Mouse (Mus musculus): ENCODE results near the gene Prkcq. TPM values are rescaled to one million over a fixed set of nuclear protein-coding genes. Genes with fewer than 3 reads are reported as not detected.
A peak's percentile ranks its signal among the peaks of the same experiment; 100 is the strongest.

Gene Prkcq
- total RNA-seq, 2 experiments from 2014 or later, result 7.4 to 8.9 TPM

- TF ChIP-seq CTCF (conservative IDR thresholded peaks at IDR 0.05), result no peak
- Histone ChIP-seq H3K4me3 (no peak overlapping the region), H3K27ac (no peak overlapping the region)
- DNase-seq (ENCODE audit: low spot score in 2 of 2), result no peak
Measured at GRCm38 (mm10) chr2:11164170-11164569, 7.7 kb upstream of the Prkcq start.

- DNase-seq (ENCODE audit: low spot score in 2 of 2), result no peak
- peak; percentile 21; the same call in 1 of the 2 replicates for TF ChIP-seq CTCF (conservative IDR thresholded peaks at IDR 0.05)
- no peak overlapping the region for H3K27ac ChIP-seq
- H3K4me3 ChIP-seq, result no peak overlapping the region
Measured at GRCm38 (mm10) chr2:11169721-11170335, 2.1 kb upstream of the Prkcq start.

- peak in 1 of 2 experiments; percentile 2 for DNase-seq (ENCODE audit: low spot score in 2 of 2)
- Histone ChIP-seq H3K4me3 (peak overlapping the region; percentile 55), H3K27ac (peak overlapping the region; percentile 81)
- no peak for TF ChIP-seq CTCF (conservative IDR thresholded peaks at IDR 0.05)
Measured at GRCm38 (mm10) chr2:11172831-11173414, 1.0 kb downstream of the Prkcq start.

GRCm38 (mm10) chr2:11173521-11173920 is 1.6 kb downstream of the Prkcq start:
- DNase-seq (ENCODE audit: low spot score in 2 of 2), result no peak
- peak overlapping the region; percentile 64; the same call in 1 of the 2 replicates for H3K27ac ChIP-seq
- TF ChIP-seq CTCF (conservative IDR thresholded peaks at IDR 0.05), result no peak
- peak overlapping the region; percentile 55; the same call in 1 of the 2 replicates for H3K4me3 ChIP-seq

GRCm38 (mm10) chr2:11174101-11174500 is 2.2 kb downstream of the Prkcq start:
- Histone ChIP-seq H3K4me3 (no peak overlapping the region), H3K27ac (0 out of 2 replicates have a peak overlapping the region, but pooled peaks have one; percentile 0)
- no peak for TF ChIP-seq CTCF (conservative IDR thresholded peaks at IDR 0.05)
- no peak for DNase-seq (ENCODE audit: low spot score in 2 of 2)

GRCm38 (mm10) chr2:11177880-11178279 is 6.0 kb downstream of the Prkcq start:
- no peak for DNase-seq (ENCODE audit: low spot score in 2 of 2)
- TF ChIP-seq CTCF (conservative IDR thresholded peaks at IDR 0.05), result no peak

GRCm38 (mm10) chr2:11181510-11181909 is 9.6 kb downstream of the Prkcq start:
- Histone ChIP-seq H3K27ac (no peak overlapping the region), H3K4me3 (no peak overlapping the region)
- no peak for TF ChIP-seq CTCF (conservative IDR thresholded peaks at IDR 0.05)
- DNase-seq (ENCODE audit: low spot score in 2 of 2), result no peak

More at GRCm38 (mm10) chr2:11177880-11178279, 6.0 kb downstream of the Prkcq start:
- H3K4me3 ChIP-seq, result no peak overlapping the region
- no peak overlapping the region for H3K27ac ChIP-seq

GRCm38 (mm10) chr2:11182096-11182495 is 10.2 kb downstream of the Prkcq start:
- Histone ChIP-seq H3K27ac (no peak overlapping the region), H3K4me3 (no peak overlapping the region)
- DNase-seq (ENCODE audit: low spot score in 2 of 2), result no peak
- TF ChIP-seq CTCF (conservative IDR thresholded peaks at IDR 0.05), result no peak

GRCm38 (mm10) chr2:11183991-11184390 is 12.1 kb downstream of the Prkcq start:
- no peak for DNase-seq (ENCODE audit: low spot score in 2 of 2)
- TF ChIP-seq CTCF (conservative IDR thresholded peaks at IDR 0.05), result no peak
- Histone ChIP-seq H3K4me3 (no peak overlapping the region), H3K27ac (no peak overlapping the region)

- no peak for TF ChIP-seq CTCF (conservative IDR thresholded peaks at IDR 0.05)
- Histone ChIP-seq H3K4me3 (no peak overlapping the region), H3K27ac (no peak overlapping the region)
- DNase-seq (ENCODE audit: low spot score in 2 of 2), result no peak
Measured at GRCm38 (mm10) chr2:11186586-11186985, 14.7 kb downstream of the Prkcq start.

GRCm38 (mm10) chr2:11187166-11187565 is 15.3 kb downstream of the Prkcq start:
- Histone ChIP-seq H3K4me3 (no peak overlapping the region), H3K27ac (no peak overlapping the region)
- no peak for DNase-seq (ENCODE audit: low spot score in 2 of 2)
- no peak for TF ChIP-seq CTCF (conservative IDR thresholded peaks at IDR 0.05)

- H3K4me3 ChIP-seq, result no peak overlapping the region
- TF ChIP-seq CTCF (conservative IDR thresholded peaks at IDR 0.05), result no peak
- no peak overlapping the region for H3K27ac ChIP-seq
- DNase-seq (ENCODE audit: low spot score in 2 of 2), result no peak
Measured at GRCm38 (mm10) chr2:11188279-11188678, 16.4 kb downstream of the Prkcq start.

- no peak overlapping the region for H3K27ac ChIP-seq
- H3K4me3 ChIP-seq, result no peak overlapping the region
- DNase-seq (ENCODE audit: low spot score in 2 of 2), result no peak
- no peak for TF ChIP-seq CTCF (conservative IDR thresholded peaks at IDR 0.05)
Measured at GRCm38 (mm10) chr2:11189150-11189767, 17.4 kb downstream of the Prkcq start.

Data from layer of hippocampus, adult 2 months (tissue).